Mouse (Mus musculus) lung, embryonic 15.5 days (tissue): ENCODE data around the gene Cnih3. TPM values are rescaled to one million over a fixed set of nuclear protein-coding genes. Genes with fewer than 3 reads are reported as not detected.

Source experiments
- ATAC-seq: fragments of 200-750 bp; cut with Nextera tagmentation; 2 replicates; pipeline ENCODE4 v1.8.0; 2017; ENCODE audit warnings: moderate number of reproducible peaks, borderline replicate concordance; ENCODE audit not compliant: low FRiP score, low TSS enrichment; ENCODE audit errors: extremely low read depth
- H3K27ac ChIP-seq: fragments of 300-500 bp; sonication (generic); 2 replicates; pipeline ENCODE4 v1.5.1; 2015; ENCODE audit warnings: moderate library complexity, mild to moderate bottlenecking, inconsistent platforms
- H3K27me3 ChIP-seq: fragments of 300-500 bp; sonication (generic); 2 replicates; pipeline ENCODE4 v1.6.1; 2015; ENCODE audit warnings: inconsistent platforms
- H3K36me3 ChIP-seq: fragments of 300-500 bp; sonication (generic); 2 replicates; pipeline ENCODE4 v1.6.1; 2015; ENCODE audit warnings: inconsistent platforms
- H3K4me1 ChIP-seq: fragments of 300-500 bp; sonication (generic); 2 replicates; pipeline ENCODE4 v1.6.1; 2015; ENCODE audit warnings: inconsistent platforms
- H3K4me2 ChIP-seq: fragments of 300-500 bp; sonication (generic); 2 replicates; pipeline ENCODE4 v1.6.1; 2015; ENCODE audit warnings: inconsistent platforms, mild to moderate bottlenecking, moderate library complexity
- H3K4me3 ChIP-seq: fragments of 300-500 bp; sonication (generic); 2 replicates; pipeline ENCODE4 v1.5.1; 2015; ENCODE audit warnings: mild to moderate bottlenecking, inconsistent platforms
- H3K9ac ChIP-seq: fragments of 300-500 bp; sonication (generic); 2 replicates; pipeline ENCODE4 v1.6.1; 2015; ENCODE audit warnings: inconsistent platforms
- H3K9me3 ChIP-seq: fragments of 300-500 bp; sonication (generic); 2 replicates; pipeline ENCODE4 v1.6.1; 2016; ENCODE audit warnings: inconsistent platforms
- WGBS: fragments of 180-500 bp; shearing (Covaris S2); methylation state at CpG from one replicate; pipeline ENCODE4 v1.1.7; 2015; 5-methylcytosine and 5-hydroxymethylcytosine counted together
- polyA plus RNA-seq: library from polyadenylated mRNA; unstranded; fragments of >200 nt; fragmentation: Nextera tagmentation; extraction: Ambion mirVana; gene quantifications from 2 replicates; pipeline ENCODE4 v1.2.1, GENCODE M21; 2015

The Cnih3 gene
- polyA plus RNA-seq, 1 experiment from 2014 or later: 0.27 TPM

DNA sequence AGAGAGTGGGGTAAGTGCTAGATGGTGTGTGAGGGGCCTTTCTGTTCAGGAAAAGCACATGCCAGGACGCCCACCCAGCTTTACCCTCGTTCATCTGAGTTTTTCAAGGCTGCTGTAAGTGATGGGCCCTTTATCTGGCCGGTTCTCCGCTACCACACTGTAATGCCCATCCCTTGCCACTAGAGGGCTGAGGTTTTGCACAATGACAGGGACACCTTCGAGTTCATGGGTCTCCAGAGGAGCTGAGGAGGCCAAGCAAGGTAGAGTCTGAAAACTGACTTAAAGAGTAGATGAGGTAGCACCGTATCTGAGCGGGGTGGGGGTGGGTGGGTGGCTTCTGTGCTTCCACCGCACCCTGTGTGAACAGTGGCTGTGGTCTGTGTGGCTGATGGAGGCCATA lies 27.2 kb downstream of the Cnih3 start:
- WGBS: 23% methylated on average over 8 of the region's 8 CpGs
- no peaks in the 10 kb centered on the region for H3K27me3 ChIP-seq
- no peak overlapping the region for H3K4me2 ChIP-seq
- no peaks in the 10 kb centered on the region for H3K36me3 ChIP-seq
- H3K27ac ChIP-seq: no peak overlapping the region
- no peak overlapping the region for H3K4me3 ChIP-seq
- peak; percentile 68; the same call in 1 of the 2 replicates for ATAC-seq
- no peaks in the 10 kb centered on the region for H3K4me1 ChIP-seq
- no peaks in the 10 kb centered on the region for H3K9me3 ChIP-seq
- no peak overlapping the region for H3K9ac ChIP-seq

DNA sequence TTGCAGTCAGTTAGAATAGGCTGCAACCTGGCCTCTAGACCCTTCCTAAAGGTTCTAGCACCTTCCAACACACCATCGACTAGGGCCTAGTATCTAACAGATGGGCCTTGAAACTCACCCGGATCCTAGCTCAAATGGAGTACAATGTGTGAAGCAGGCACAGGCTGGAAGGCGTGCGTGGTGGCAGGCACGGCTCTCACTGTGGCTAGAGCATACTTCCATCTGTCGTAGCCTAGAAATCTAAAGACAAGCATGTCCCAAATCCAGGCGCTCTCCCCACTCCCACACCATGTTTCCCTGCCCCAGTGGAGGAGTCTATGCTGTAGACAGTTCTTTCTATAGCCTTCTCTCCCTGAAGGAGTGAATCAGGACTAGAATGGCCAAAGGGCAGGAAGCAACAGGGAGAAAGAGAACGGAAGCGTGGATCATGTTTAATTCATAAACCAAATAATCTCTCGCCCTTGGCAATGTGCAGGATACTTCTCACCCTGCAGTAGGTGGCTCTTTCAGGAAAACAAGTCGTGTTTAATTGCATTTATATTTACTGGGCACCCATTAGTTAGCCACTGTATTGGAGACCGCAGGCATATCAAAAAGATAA lies 29.1 kb downstream of the Cnih3 start:
- Histone ChIP-seq H3K27ac (no peak overlapping the region), H3K9me3 (no peaks in the 10 kb centered on the region), H3K4me1 (no peaks in the 10 kb centered on the region), H3K27me3 (no peaks in the 10 kb centered on the region), H3K9ac (no peak overlapping the region), H3K4me2 (no peak overlapping the region), H3K4me3 (no peak overlapping the region), H3K36me3 (no peaks in the 10 kb centered on the region)
- 74% methylated on average over 12 of the region's 12 CpGs for WGBS
- no peak for ATAC-seq

DNA sequence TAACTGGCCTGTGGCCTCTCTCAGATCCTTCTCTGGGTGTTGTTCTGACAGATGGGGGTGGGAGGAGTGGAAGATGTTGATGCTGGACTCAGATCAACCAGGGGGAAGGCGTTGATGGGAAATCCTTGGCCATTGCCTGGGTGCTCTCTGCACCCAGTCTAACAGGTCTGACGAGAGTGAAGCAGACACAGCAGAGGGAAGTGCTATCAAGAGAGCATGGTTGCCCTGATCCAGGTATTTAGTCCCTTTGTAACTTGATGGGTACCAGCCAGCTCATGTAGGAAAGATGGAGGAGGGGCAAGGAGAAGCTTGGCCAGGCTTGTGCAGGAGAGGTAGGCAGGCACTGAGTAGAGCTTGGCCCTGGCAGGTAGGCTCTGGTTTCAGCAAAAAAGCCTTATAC lies 36.8 kb downstream of the Cnih3 start:
- no peaks in the 10 kb centered on the region for H3K36me3 ChIP-seq
- H3K4me1 ChIP-seq: peaks cover 9% of the 10 kb centered on the region; the same call in 1 of the 2 replicates
- H3K9me3 ChIP-seq: no peaks in the 10 kb centered on the region
- H3K4me2 ChIP-seq: no peak overlapping the region
- no peaks in the 10 kb centered on the region for H3K27me3 ChIP-seq
- no peak for ATAC-seq
- WGBS: 59% methylated on average over 2 of the region's 2 CpGs
- no peak overlapping the region for H3K27ac ChIP-seq
- no peak overlapping the region for H3K4me3 ChIP-seq
- H3K9ac ChIP-seq: no peak overlapping the region

DNA sequence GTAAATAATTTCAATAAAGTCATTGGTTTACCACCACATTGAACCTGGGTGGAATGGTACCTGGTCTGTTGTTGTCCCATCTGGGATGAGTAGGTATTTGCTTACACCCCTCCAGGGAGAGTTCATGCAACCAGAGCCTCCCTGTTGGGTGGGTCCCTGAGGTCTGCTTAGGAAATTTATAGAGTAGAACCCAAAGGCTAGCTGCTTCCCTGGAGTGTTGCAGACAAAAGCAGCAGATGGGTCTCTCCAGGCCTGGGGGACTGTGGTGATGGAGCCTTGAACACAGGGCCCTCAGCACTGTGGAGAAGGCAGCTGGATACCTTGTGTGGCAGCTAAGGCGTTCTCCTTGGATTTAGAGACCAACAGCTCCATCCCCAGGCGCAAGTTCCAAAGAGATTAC lies 40.1 kb downstream of the Cnih3 start:
- H3K4me2 ChIP-seq: no peak overlapping the region
- H3K36me3 ChIP-seq: no peaks in the 10 kb centered on the region
- no peaks in the 10 kb centered on the region for H3K27me3 ChIP-seq
- no peaks in the 10 kb centered on the region for H3K9me3 ChIP-seq
- no peak for ATAC-seq
- H3K4me1 ChIP-seq: peaks cover 9% of the 10 kb centered on the region; the same call in 1 of the 2 replicates
- H3K9ac ChIP-seq: no peak overlapping the region
- 95% methylated on average over 2 of the region's 2 CpGs for WGBS
- no peak overlapping the region for H3K27ac ChIP-seq
- no peak overlapping the region for H3K4me3 ChIP-seq

DNA sequence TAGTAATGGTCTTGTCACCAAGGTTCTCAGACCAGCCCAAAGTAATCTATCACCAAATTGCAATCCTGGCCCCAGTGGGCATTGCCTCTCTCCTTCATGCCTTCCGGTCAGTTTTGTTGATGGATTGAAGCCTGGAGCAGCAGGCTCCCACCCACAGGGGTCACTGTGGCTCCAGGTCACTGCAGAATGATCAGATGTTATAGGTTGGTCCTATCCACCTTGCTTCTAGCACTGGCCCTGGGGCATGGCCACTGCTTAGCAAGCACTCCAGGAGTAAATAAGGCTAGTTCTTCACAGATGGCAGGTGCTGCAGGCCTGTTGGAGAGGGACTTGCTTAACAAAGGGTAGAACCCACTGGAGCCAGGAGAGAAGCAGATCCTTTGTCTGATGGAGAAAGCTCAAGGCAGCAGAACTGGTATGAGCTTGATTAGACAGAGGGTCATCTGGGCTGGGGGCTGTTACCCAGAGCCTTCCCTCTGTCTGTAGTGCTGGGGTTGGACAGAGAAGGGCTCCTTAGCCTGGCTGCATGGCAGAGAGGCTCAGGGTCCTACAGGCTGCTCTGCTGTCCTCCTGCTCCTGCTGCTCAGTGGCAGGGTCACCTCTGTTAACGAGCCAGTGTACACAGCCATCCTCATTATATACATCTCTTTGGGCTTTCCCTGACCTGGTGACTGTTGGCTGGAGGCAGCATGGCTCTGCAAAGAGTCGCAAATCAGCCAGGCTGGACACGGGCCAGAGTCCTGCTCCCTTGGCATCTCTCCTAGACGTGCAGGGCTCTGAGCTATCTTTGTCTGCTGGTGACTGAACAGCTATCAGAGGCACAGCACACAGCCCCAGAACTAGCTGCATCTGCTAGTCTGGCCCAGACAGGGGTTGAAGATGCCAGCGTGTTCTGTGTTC lies 41.1 kb downstream of the Cnih3 start:
- WGBS: 33% methylated on average over 6 of the region's 6 CpGs
- H3K27me3 ChIP-seq: no peaks in the 10 kb centered on the region
- no peak overlapping the region for H3K4me2 ChIP-seq
- H3K9ac ChIP-seq: no peak overlapping the region
- H3K36me3 ChIP-seq: no peaks in the 10 kb centered on the region
- H3K27ac ChIP-seq: no peak overlapping the region
- H3K4me1 ChIP-seq: peaks cover 9% of the 10 kb centered on the region; the same call in 1 of the 2 replicates
- ATAC-seq: peak; percentile 65; the same call in 1 of the 2 replicates
- no peak overlapping the region for H3K4me3 ChIP-seq
- no peaks in the 10 kb centered on the region for H3K9me3 ChIP-seq

DNA sequence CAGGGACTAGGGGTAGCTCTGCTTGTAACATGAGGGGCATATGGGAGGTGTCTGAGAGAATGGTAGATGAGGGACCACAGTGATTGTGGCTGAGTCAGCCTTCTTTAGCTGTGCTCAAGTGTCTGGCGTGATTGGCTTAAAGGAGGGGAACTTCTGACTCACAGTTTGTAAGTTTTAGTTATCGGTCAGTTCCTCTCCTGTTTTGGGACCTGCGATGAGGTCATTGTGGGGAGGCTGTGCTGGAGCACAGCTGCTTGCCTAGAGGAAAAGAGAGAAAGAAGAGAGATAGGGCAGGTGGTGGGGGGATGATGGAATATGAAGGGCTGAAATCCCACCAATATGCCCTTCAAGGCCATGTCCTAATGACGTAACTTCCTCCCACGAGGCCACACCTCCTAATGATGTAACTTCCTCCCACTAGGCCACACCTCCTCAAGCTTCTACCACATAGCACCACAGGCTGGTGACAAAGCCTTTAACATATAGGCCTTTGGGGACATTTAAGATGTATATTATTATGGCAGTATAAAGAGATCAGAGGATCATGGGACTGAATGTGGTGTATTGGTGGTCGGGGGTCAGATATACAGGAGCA lies 42.9 kb downstream of the Cnih3 start:
- H3K27ac ChIP-seq: no peak overlapping the region
- ATAC-seq: no peak

DNA sequence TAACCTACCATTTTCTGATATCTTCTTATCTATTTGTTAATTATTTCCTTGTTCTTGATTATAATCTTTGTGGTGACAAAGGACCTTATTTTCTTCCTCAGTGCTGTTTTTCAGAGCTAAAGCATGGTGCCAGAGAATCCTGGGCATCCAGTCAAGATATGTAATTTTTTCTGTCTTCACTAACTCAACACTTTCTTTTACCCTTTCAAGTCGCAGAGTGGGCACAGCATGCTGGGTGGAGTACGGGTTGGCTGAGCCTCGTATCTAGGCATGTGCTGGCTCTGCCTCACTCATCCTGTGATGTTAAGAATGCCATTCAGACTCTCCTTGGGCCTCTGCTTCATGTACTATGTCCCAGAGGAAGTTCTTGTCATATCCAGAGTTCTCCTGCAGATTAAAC lies 46.8 kb downstream of the Cnih3 start:
- H3K4me1 ChIP-seq: no peaks in the 10 kb centered on the region
- WGBS: 74% methylated on average over 3 of the region's 3 CpGs

More for the DNA sequence above, 42.9 kb downstream of the Cnih3 start:
- no peaks in the 10 kb centered on the region for H3K9me3 ChIP-seq
- 78% methylated on average over 6 of the region's 6 CpGs for WGBS
- H3K27me3 ChIP-seq: no peaks in the 10 kb centered on the region
- H3K4me3 ChIP-seq: no peak overlapping the region
- H3K9ac ChIP-seq: no peak overlapping the region
- no peak overlapping the region for H3K4me2 ChIP-seq
- H3K36me3 ChIP-seq: no peaks in the 10 kb centered on the region
- H3K4me1 ChIP-seq: peaks cover 9% of the 10 kb centered on the region; the same call in 1 of the 2 replicates

DNA sequence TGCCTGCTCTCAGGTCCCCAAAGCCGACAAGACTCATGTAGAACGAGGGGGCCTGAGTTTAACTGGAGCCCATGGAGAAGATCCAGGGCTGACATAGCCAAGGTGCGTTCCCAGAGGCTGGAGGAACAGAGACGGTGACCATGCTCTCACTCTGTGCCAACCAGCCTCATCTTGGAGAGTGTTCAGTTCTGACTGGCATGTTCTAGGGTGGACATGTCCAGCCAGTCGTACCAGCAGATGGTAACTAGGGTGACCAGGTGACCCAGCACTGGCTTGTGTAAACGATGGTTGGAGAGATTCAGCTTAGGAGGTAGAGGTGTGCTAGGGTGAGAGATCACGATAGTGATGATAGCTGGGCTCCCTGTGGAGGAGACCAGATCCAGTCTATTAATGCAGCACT lies 50.6 kb downstream of the Cnih3 start:
- H3K27me3 ChIP-seq: no peaks in the 10 kb centered on the region
- no peak overlapping the region for H3K27ac ChIP-seq
- no peak overlapping the region for H3K4me3 ChIP-seq
- 64% methylated on average over 7 of the region's 7 CpGs for WGBS
- H3K9me3 ChIP-seq: no peaks in the 10 kb centered on the region
- no peak for ATAC-seq
- H3K4me2 ChIP-seq: no peak overlapping the region
- no peaks in the 10 kb centered on the region for H3K36me3 ChIP-seq
- H3K4me1 ChIP-seq: no peaks in the 10 kb centered on the region
- H3K9ac ChIP-seq: no peak overlapping the region

More for the DNA sequence above, 46.8 kb downstream of the Cnih3 start:
- no peak overlapping the region for H3K4me2 ChIP-seq
- no peak overlapping the region for H3K9ac ChIP-seq
- H3K36me3 ChIP-seq: no peaks in the 10 kb centered on the region
- H3K27me3 ChIP-seq: no peaks in the 10 kb centered on the region
- no peak overlapping the region for H3K27ac ChIP-seq
- H3K9me3 ChIP-seq: no peaks in the 10 kb centered on the region
- no peak overlapping the region for H3K4me3 ChIP-seq
- ATAC-seq: no peak

DNA sequence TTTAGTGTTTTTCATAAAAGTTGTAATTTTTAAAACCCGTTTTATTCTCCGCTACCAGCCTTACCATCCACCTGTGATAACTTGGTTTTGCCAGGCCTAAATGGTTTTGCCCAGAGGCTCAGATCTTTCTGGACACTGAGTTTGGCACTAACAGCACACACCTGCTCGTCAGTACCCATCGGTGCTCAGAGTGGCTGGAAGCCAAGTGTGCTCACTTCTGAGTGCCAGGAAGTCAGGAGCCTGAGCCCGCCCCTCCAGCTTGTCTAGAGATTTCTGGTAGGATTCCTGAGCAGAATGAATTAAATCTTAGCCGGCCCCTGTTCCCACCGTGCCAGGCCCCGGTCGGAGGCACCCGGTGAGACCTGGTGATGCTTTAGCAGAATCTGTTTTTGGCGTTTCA lies 54.9 kb downstream of the Cnih3 start:
- no peak overlapping the region for H3K9ac ChIP-seq
- no peaks in the 10 kb centered on the region for H3K36me3 ChIP-seq
- ATAC-seq: no peak
- H3K9me3 ChIP-seq: no peaks in the 10 kb centered on the region
- H3K4me3 ChIP-seq: no peak overlapping the region
- WGBS: 60% methylated on average over 11 of the region's 11 CpGs
- H3K27ac ChIP-seq: no peak overlapping the region
- H3K27me3 ChIP-seq: no peaks in the 10 kb centered on the region
- H3K4me2 ChIP-seq: no peak overlapping the region
- no peaks in the 10 kb centered on the region for H3K4me1 ChIP-seq

DNA sequence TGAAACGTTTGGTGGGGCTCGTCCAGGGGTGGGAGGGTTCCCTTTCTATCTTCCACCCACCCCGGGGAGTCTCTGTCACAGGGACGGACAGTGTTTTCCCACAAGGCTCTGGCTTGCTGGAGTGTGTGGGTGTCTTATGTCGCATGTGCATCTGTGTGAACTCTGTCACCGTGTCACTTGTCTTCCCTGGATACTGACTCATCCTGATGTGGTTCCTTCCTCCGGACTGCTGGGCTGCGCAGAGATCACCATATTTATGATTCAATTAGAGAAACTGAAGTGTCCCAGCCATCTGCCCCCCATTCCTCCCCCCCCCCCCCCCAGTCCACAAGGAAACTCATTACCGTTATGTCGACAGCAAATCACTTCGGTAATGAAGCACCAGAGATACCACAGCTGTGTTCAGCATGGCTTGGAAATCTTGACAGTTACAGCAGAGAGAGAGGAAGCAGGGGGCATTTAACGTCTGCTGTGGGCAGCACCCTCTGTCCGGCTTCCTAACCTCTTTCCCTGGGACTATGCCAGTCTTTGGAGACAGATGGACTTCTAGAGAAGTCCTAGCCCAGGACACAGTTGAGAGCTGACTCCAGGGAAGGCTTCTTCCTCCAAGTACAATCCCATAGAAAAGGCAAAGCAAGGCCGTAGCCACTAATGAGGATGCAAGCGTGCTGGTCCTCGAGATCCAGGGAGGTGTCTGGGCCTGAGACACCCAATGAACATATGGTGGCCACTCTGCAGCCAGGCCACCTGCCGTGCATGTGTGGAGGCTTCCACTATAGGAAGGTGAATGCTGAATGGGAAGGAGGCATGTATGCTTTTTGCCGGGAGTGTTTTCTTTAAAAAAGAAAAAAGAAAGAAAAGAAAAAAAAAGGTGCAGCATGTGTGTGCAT lies 55.9 kb downstream of the Cnih3 start:
- H3K4me2 ChIP-seq: no peak overlapping the region
- H3K4me3 ChIP-seq: no peak overlapping the region
- no peak overlapping the region for H3K27ac ChIP-seq
- no peak overlapping the region for H3K9ac ChIP-seq
- ATAC-seq: no peak
- H3K9me3 ChIP-seq: no peaks in the 10 kb centered on the region
- no peaks in the 10 kb centered on the region for H3K27me3 ChIP-seq
- 56% methylated on average over 18 of the region's 18 CpGs for WGBS
- no peaks in the 10 kb centered on the region for H3K36me3 ChIP-seq
- H3K4me1 ChIP-seq: no peaks in the 10 kb centered on the region

DNA sequence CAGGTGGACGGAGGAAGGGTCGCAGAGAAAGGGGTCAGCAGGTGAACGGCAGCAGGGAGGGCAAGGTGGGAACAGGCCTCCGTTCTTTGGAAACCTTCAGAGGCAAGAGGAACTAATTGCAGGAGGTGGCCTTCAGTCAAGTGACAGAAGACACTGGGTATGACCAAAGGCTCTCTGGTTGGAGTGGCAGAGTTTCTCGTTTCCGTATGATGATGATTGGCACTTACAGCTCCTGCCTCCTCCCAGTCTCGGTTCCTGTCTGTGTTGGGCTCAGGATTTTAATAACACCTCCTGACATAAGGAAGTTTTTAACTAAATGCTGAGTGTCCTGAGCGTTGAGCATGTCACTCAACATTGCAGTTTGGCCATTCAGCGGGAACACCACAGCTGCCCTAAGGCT lies 57.3 kb downstream of the Cnih3 start:
- H3K4me2 ChIP-seq: no peak overlapping the region
- no peak overlapping the region for H3K4me3 ChIP-seq
- 71% methylated on average over 9 of the region's 9 CpGs for WGBS
- no peaks in the 10 kb centered on the region for H3K36me3 ChIP-seq
- ATAC-seq: no peak
- H3K27ac ChIP-seq: no peak overlapping the region
- H3K9me3 ChIP-seq: no peaks in the 10 kb centered on the region
- no peak overlapping the region for H3K9ac ChIP-seq
- H3K4me1 ChIP-seq: no peaks in the 10 kb centered on the region
- no peaks in the 10 kb centered on the region for H3K27me3 ChIP-seq
